Mouse (Mus musculus) heart, adult 2 months (tissue): Measurements from ENCODE around the gene Cblc.

ENCODE experiments used
- CTCF ChIP-seq: fragments of 200-600 bp; IDR thresholded peaks from 2 replicates; pipeline ENCODE4 v1.8.1; 2022; ENCODE audit warnings: antibody characterized with exemption, mild to moderate bottlenecking, moderate library complexity
- EP300 ChIP-seq: fragments of 200-500 bp; IDR thresholded peaks from 2 replicates; pipeline ENCODE4 v1.6.1; 2011; ENCODE audit warnings: low read depth, low read length, control low read depth; ENCODE audit not compliant: insufficient read depth
- POLR2A ChIP-seq: fragments of 200-500 bp; IDR thresholded peaks from 2 replicates; pipeline ENCODE4 v1.6.1; 2011; ENCODE audit warnings: mild to moderate bottlenecking, low read depth, low read length, control low read depth; ENCODE audit not compliant: insufficient read depth

GRCm38 (mm10) chr7:19768251-19768650, 28.4 kb downstream of the Cblc start:
- TF ChIP-seq EP300, result peak; percentile 66; the same call in 1 of the 2 replicates
- no peak for TF ChIP-seq CTCF
- peak; percentile 31; the same call in 1 of the 2 replicates for TF ChIP-seq POLR2A
